Mouse (Mus musculus) neutrophil, adult 59 days (primary cell): ENCODE measurements around the gene Usp17ld. TPM values are rescaled to one million over a fixed set of nuclear protein-coding genes. Genes with fewer than 3 reads are reported as not detected.

Source experiments
- total RNA-seq, 2 experiments: library from RNA; stranded (reverse); gene quantifications; 1 replicate in 1 of 2; 2 replicates in 1 of 2; pipeline ENCODE4 v1.2.4; 2023

Usp17ld gene
- not detected for total RNA-seq

DNA sequence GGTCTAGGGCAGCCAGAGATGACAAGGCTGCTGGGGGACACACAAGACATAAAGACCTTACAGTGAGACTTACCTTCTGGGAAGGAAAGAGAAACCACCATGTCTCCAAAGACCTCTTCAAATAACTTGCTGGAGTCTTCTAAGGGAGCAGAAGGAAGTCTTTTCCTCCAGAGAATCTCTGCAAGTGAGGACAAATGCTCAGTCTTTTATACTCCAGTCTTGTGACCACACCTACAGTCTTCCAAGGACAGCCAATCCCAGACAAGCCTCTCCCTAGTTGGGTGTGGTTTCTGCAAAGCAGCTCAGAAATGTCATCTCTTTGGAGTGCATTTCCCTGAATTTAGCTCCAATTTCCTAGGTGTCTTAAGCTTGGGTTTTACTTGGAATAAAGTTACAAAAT lies at the start of gene Usp17ld:
Usp17ld (minus strand) TSS at position 101 of the 400 bp plus-strand sequence.

DNA sequence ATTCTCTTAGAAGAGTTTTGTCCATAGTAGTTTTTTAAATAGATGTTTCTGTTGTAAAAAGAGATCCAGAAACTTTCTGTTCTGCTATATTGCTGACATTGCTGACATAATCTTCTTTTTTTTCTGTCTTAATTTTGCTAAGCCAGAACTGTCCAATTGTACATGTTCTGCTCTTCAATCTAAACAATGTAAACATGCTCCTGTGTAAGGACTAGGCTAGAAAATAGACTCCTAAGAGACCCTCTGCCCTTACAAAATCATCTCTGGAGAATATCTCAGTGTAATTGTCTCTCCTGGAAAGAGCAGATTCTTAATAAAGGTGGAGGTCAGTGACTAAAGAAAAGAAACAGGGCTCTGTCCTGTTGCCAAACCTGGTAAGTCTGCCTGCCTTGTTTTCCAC lies 35.6 kb downstream of the Usp17ld start, which contains the start of gene Olfr594:
Olfr594 (plus strand) TSS at position 301 of the 400 bp plus-strand sequence.

DNA sequence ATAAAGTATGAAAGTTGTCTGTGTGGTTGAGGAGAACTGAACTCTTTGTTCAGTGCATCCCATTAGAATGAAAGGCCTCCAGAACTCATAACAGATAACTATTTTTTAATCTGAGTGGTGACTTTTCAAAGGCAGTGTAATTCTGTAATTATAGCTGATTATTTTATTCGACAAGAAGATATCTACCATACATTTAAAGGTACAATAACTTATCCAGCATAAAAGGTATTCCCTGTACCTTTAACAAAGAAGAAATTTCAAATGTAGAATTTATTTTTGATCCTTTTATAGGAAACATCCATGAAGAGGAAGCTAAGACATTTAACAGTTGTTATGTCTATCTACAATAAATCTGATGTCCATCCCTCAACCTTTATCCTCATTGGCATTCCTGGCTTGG lies 40.7 kb downstream of the Usp17ld start, which contains the start of gene Olfr593:
Olfr593 (plus strand) TSS at position 301 of the 400 bp plus-strand sequence.

Other genes starting within 250 kb of the Usp17ld start
- gene Olfr582, start 214.5 kb downstream of the Usp17ld start, total RNA-seq: not detected
- not detected for gene Olfr583, start 201.2 kb downstream of the Usp17ld start, total RNA-seq
- not detected for gene Olfr584, start 170.6 kb downstream of the Usp17ld start, total RNA-seq
- gene Olfr585, start 154.8 kb downstream of the Usp17ld start, total RNA-seq: not detected
- gene Olfr586, start 126.9 kb downstream of the Usp17ld start, total RNA-seq: not detected
- gene Olfr588-ps1, start 111.6 kb downstream of the Usp17ld start, total RNA-seq: not detected
- gene Olfr589, start 96.1 kb downstream of the Usp17ld start, total RNA-seq: not detected
- gene Olfr591, start 74.2 kb downstream of the Usp17ld start, total RNA-seq: not detected
- not detected for gene Olfr592, start 67.7 kb downstream of the Usp17ld start, total RNA-seq
- gene Olfr593, start 40.6 kb downstream of the Usp17ld start, total RNA-seq: not detected
- gene Olfr594, start 35.5 kb downstream of the Usp17ld start, total RNA-seq: not detected
- not detected for gene Olfr596, start 53.1 kb upstream of the Usp17ld start, total RNA-seq
- not detected for gene Olfr597, start 63.8 kb upstream of the Usp17ld start, total RNA-seq
- not detected for gene Olfr598, start 71.1 kb upstream of the Usp17ld start, total RNA-seq
- gene Olfr599, start 83.4 kb upstream of the Usp17ld start, total RNA-seq: not detected
- not detected for gene Olfr600, start 97.2 kb upstream of the Usp17ld start, total RNA-seq
- gene Olfr601, start 110.2 kb upstream of the Usp17ld start, total RNA-seq: not detected
- gene Olfr603, start 133.7 kb upstream of the Usp17ld start, total RNA-seq: not detected
- not detected for gene Usp17lc, start 162.6 kb upstream of the Usp17ld start, total RNA-seq
- gene Olfr605, start 192.9 kb upstream of the Usp17ld start, total RNA-seq: not detected
- gene Olfr606, start 196.5 kb upstream of the Usp17ld start, total RNA-seq: not detected
- gene Olfr607, start 211.6 kb upstream of the Usp17ld start, total RNA-seq: not detected
- not detected for gene Olfr608, start 217.4 kb upstream of the Usp17ld start, total RNA-seq
- gene Olfr609, start 245.6 kb upstream of the Usp17ld start, total RNA-seq: not detected